Mouse (Mus musculus) spleen, adult 2 months (tissue): Measurements from ENCODE around the gene Cbx8. TPM values are rescaled to one million over a fixed set of nuclear protein-coding genes. Genes with fewer than 3 reads are reported as not detected.

Experiments
- DNase-seq, 2 experiments: peaks; one replicate each; pipeline versions ENCODE4 v3.0.0 to v3.0.0-alpha.2; 2012 to 2021; ENCODE audit warnings: low spot score in 2 of 2, low read depth in 1 of 2
- H3K27ac ChIP-seq: fragments of 200-500 bp; 2 replicates; pipeline ENCODE4 v1.5.1; 2012; ENCODE audit warnings: low read length, inconsistent platforms; ENCODE audit not compliant: insufficient read depth
- H3K27me3 ChIP-seq: fragments of 200-500 bp; 2 replicates; pipeline ENCODE4 v1.6.1; 2012; ENCODE audit warnings: mild to moderate bottlenecking, moderate library complexity, low read length, inconsistent platforms; ENCODE audit not compliant: control insufficient read depth, insufficient read depth
- H3K36me3 ChIP-seq: fragments of 200-500 bp; 2 replicates; pipeline ENCODE4 v1.6.1; 2012; ENCODE audit warnings: mild to moderate bottlenecking, low read length, inconsistent platforms; ENCODE audit not compliant: control insufficient read depth, insufficient read depth
- H3K4me1 ChIP-seq: fragments of 200-500 bp; 2 replicates; pipeline ENCODE4 v1.6.1; 2011; ENCODE audit warnings: inconsistent platforms; ENCODE audit not compliant: control insufficient read depth, insufficient read depth, insufficient read length
- H3K4me3 ChIP-seq: fragments of 200-500 bp; 2 replicates; pipeline ENCODE4 v1.5.1; 2011; ENCODE audit warnings: mild to moderate bottlenecking, inconsistent platforms; ENCODE audit not compliant: insufficient read depth, insufficient read length; ENCODE audit errors: extremely low read depth
- CTCF ChIP-seq: fragments of 200-500 bp; IDR thresholded peaks from 2 replicates; pipeline ENCODE4 v1.5.1; 2011; ENCODE audit warnings: mild to moderate bottlenecking, inconsistent platforms; ENCODE audit not compliant: insufficient read depth, insufficient read length, insufficient replicate concordance; ENCODE audit errors: extremely low read depth
- POLR2A ChIP-seq: fragments of 200-500 bp; IDR thresholded peaks from 2 replicates; pipeline ENCODE4 v1.6.1; 2011; ENCODE audit warnings: low read depth, low read length, inconsistent platforms
- WGBS: fragments of 180-500 bp; shearing (Covaris S2); methylation state at CpG from one replicate; pipeline ENCODE4 v1.1.7; 2018; 5-methylcytosine and 5-hydroxymethylcytosine counted together
- polyA plus RNA-seq: library from polyadenylated mRNA; depleted of rRNA; stranded (reverse); fragments of >200 nt; gene quantifications from 2 replicates; pipeline ENCODE4 v1.2.3, GENCODE M21; 2012; rRNA removed

Gene Cbx8
- polyA plus RNA-seq, result 4.5 and 5.6 TPM in 2 replicates

- DNase-seq, result peak; percentile 99
- Histone ChIP-seq H3K4me1 (peaks cover 23% of the 10 kb centered on the region), H3K27ac (peak within 1 kb of the TSS; percentile 88), H3K4me3 (peak within 1 kb of the TSS; percentile 83), H3K27me3 (peaks cover 37% of the 10 kb centered on the region), H3K36me3 (peaks cover 8% of the 10 kb centered on the region; the same call in 1 of the 2 replicates)
- WGBS, result under 1% methylated on average over 58 of the region's 63 CpGs
- peak; percentile 74 for TF ChIP-seq POLR2A
- no peak for TF ChIP-seq CTCF
These were observed at the start of gene Cbx8 for GRCm38 (mm10) chr11:119040600-119041324. TSS of gene Cbx8 (minus strand) at chr11:119040969.

- no peaks in the 10 kb centered on the region for H3K36me3 ChIP-seq
- H3K27ac ChIP-seq, result no peak overlapping the region
- no peak for TF ChIP-seq CTCF
- no peak for TF ChIP-seq POLR2A
- WGBS, result under 1% methylated on average over 75 of the region's 75 CpGs
- H3K4me3 ChIP-seq, result peak overlapping the region; percentile 60; the same call in 1 of the 2 replicates
- peaks cover 36% of the 10 kb centered on the region for H3K4me1 ChIP-seq
- peaks cover 19% of the 10 kb centered on the region for H3K27me3 ChIP-seq
- DNase-seq, result peak in 1 of 2 experiments; percentile 8
These were observed 49.5 kb upstream of the Cbx8 start for GRCm38 (mm10) chr11:119090076-119090960.

GRCm38 (mm10) chr11:119089235-119090075 is 48.7 kb upstream of the Cbx8 start:
- Histone ChIP-seq H3K27me3 (peaks cover 19% of the 10 kb centered on the region), H3K4me1 (peaks cover 38% of the 10 kb centered on the region), H3K36me3 (no peaks in the 10 kb centered on the region), H3K27ac (no peak overlapping the region), H3K4me3 (peak overlapping the region; percentile 60; the same call in 1 of the 2 replicates)
- WGBS, result 1% methylated on average over 41 of the region's 41 CpGs
- peak in 1 of 2 experiments; percentile 53 for DNase-seq
- TF ChIP-seq POLR2A (no peak), CTCF (no peak)

- peak in 1 of 2 experiments; percentile 22 for DNase-seq
- peaks cover 19% of the 10 kb centered on the region for H3K27me3 ChIP-seq
- 7% methylated on average over 28 of the region's 28 CpGs for WGBS
- peaks cover 42% of the 10 kb centered on the region for H3K4me1 ChIP-seq
- H3K36me3 ChIP-seq, result no peaks in the 10 kb centered on the region
- H3K4me3 ChIP-seq, result peak overlapping the region; percentile 25; the same call in 1 of the 2 replicates
- peak; percentile 38; the same call in 1 of the 2 replicates for TF ChIP-seq CTCF
- TF ChIP-seq POLR2A, result no peak
- H3K27ac ChIP-seq, result no peak overlapping the region
These were observed 47.8 kb upstream of the Cbx8 start for GRCm38 (mm10) chr11:119088391-119089234.

GRCm38 (mm10) chr11:119087301-119088082 is 46.7 kb upstream of the Cbx8 start:
- no peak overlapping the region for H3K4me3 ChIP-seq
- peak in 1 of 2 experiments; percentile 45 for DNase-seq

More at GRCm38 (mm10) chr11:119087301-119088082, 46.7 kb upstream of the Cbx8 start:
- no peaks in the 10 kb centered on the region for H3K36me3 ChIP-seq
- TF ChIP-seq POLR2A (no peak), CTCF (no peak)
- no peak overlapping the region for H3K27ac ChIP-seq
- H3K4me1 ChIP-seq, result peaks cover 45% of the 10 kb centered on the region
- peaks cover 19% of the 10 kb centered on the region for H3K27me3 ChIP-seq
- WGBS, result 6% methylated on average over 35 of the region's 35 CpGs
